Mouse (Mus musculus) small intestine, adult 2 months (tissue): ENCODE measurements around the gene 4430402I18Rik.

Source experiments
- CTCF ChIP-seq: fragments of 200-500 bp; IDR thresholded peaks from 2 replicates; pipeline ENCODE4 v1.5.1; 2012; ENCODE audit warnings: low read depth, mild to moderate bottlenecking, control low read depth, inconsistent platforms, low read length, moderate library complexity, mixed read lengths; ENCODE audit not compliant: insufficient replicate concordance, insufficient read length; ENCODE audit errors: extremely low read depth
- POLR2A ChIP-seq: fragments of 200-500 bp; IDR thresholded peaks from 2 replicates; pipeline ENCODE4 v1.6.1; 2012; ENCODE audit warnings: low read depth, mild to moderate bottlenecking, control low read depth, inconsistent platforms, low read length, moderate library complexity

DNA sequence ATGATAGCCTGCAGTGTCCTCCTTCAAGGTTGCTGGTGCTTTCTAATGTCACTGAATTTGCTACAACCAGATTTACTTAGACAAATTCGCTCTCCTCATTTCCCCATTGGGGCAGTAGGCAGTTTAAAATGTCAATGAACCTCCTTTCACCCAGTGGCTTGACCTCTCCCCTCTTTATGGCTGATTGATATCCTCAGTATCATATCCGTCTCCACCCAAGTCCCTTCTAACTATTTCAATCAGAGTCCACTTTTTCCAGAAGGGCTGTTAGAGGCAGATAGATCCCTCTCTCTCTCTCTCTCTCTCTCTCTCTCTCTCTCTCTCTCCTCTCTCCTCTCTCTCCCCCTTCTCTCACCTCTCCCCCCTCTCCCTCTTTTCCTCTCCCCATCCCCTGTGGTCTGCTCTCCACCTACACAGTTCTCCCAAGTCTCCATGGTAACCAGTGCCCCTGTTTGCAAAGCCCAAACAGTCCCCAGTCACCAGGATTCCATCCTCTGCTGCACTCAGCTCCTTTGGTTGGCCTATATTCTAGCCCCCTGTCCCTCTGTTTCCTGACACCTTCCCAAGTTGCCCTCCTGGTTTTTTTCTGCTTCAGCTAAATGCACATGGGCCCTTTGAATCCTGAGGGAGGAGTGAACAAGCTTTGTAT lies 51.9 kb downstream of the 4430402I18Rik start:
- TF ChIP-seq CTCF, result no peak
- no peak for TF ChIP-seq POLR2A
